Mouse (Mus musculus) frontal cortex, postnatal 14 days (tissue): Measurements from ENCODE around the gene Crtac1.
A peak's percentile ranks its signal among the peaks of the same experiment; 100 is the strongest.

Source experiments
- DNase-seq, 2 experiments: peaks; one replicate each; pipeline ENCODE4 v3.0.0; 2022; ENCODE audit warnings: low spot score in 2 of 2

Gene Crtac1

GRCm38 (mm10) chr19:42431485-42432190 lies at the start of gene Crtac1:
Gene Crtac1 (minus strand): TSS chr19:42431783.
- peak; percentile 82 to 84 for DNase-seq

- DNase-seq = no peak
Measured at GRCm38 (mm10) chr19:42478303-42478702, 46.7 kb upstream of the Crtac1 start.

- no peak for DNase-seq
Measured at GRCm38 (mm10) chr19:42477769-42478168, 46.2 kb upstream of the Crtac1 start.

- DNase-seq = no peak
Measured at GRCm38 (mm10) chr19:42472831-42473230, 41.2 kb upstream of the Crtac1 start.

- no peak for DNase-seq
Measured at GRCm38 (mm10) chr19:42471571-42471970, 40.0 kb upstream of the Crtac1 start.

GRCm38 (mm10) chr19:42461851-42462250 lies 30.3 kb upstream of the Crtac1 start:
- DNase-seq = no peak

GRCm38 (mm10) chr19:42461353-42461752 lies 29.8 kb upstream of the Crtac1 start:
- no peak for DNase-seq

GRCm38 (mm10) chr19:42459512-42459911 lies 27.9 kb upstream of the Crtac1 start:
- DNase-seq = no peak

- no peak for DNase-seq
Measured at GRCm38 (mm10) chr19:42454481-42455236, 23.1 kb upstream of the Crtac1 start.

- no peak for DNase-seq
Measured at GRCm38 (mm10) chr19:42454006-42454405, 22.4 kb upstream of the Crtac1 start.

- no peak for DNase-seq
Measured at GRCm38 (mm10) chr19:42452539-42452938, 21.0 kb upstream of the Crtac1 start.

- no peak for DNase-seq
Measured at GRCm38 (mm10) chr19:42448539-42448938, 17.0 kb upstream of the Crtac1 start.

GRCm38 (mm10) chr19:42443887-42444409 lies 12.4 kb upstream of the Crtac1 start:
- DNase-seq = peak in 1 of 2 experiments; percentile 38

GRCm38 (mm10) chr19:42443266-42443665 lies 11.7 kb upstream of the Crtac1 start:
- no peak for DNase-seq

- no peak for DNase-seq
Measured at GRCm38 (mm10) chr19:42442246-42443197, 10.9 kb upstream of the Crtac1 start.

- DNase-seq = no peak
Measured at GRCm38 (mm10) chr19:42440089-42440488, 8.5 kb upstream of the Crtac1 start.

GRCm38 (mm10) chr19:42439353-42439752 lies 7.8 kb upstream of the Crtac1 start:
- no peak for DNase-seq

- no peak for DNase-seq
Measured at GRCm38 (mm10) chr19:42435621-42436020, 4.0 kb upstream of the Crtac1 start.

- DNase-seq = no peak
Measured at GRCm38 (mm10) chr19:42432761-42433160, 1.2 kb upstream of the Crtac1 start.

- DNase-seq = peak in 1 of 2 experiments; percentile 35
Measured at GRCm38 (mm10) chr19:42432191-42432590, 608 bp upstream of the Crtac1 start.

- DNase-seq = peak in 1 of 2 experiments; percentile 23
Measured at GRCm38 (mm10) chr19:42430981-42431380, 602 bp downstream of the Crtac1 start.

GRCm38 (mm10) chr19:42429410-42429809 lies 2.2 kb downstream of the Crtac1 start:
- peak in 1 of 2 experiments; percentile 52 for DNase-seq
